Mouse (Mus musculus): ENCODE data around the gene Txndc16.

GRCm38 (mm10) chr14:45135560-45135959 is 84.6 kb downstream of the Txndc16 start:
- TF ChIP-seq CTCF (conservative IDR thresholded peaks at IDR 0.05; ENCODE audit: low read length) (no peak), POU5F1 (IDR thresholded peaks at IDR 0.05; ENCODE audit: borderline replicate concordance, low read length) (no peak), NANOG (IDR thresholded peaks at IDR 0.05; ENCODE audit: borderline replicate concordance, low read length) (no peak)
